Mouse (Mus musculus) heart, adult 10 weeks (tissue): ENCODE measurements around the gene Ndufc2. TPM values are rescaled to one million over a fixed set of nuclear protein-coding genes. Genes with fewer than 3 reads are reported as not detected.

Experiments used
- polyA plus RNA-seq: library from polyadenylated mRNA; stranded (reverse); fragments of 350-450 nt; fragmentation: Illumina TruSeq; extraction: RNeasy Lipid Tissue Mini Kit (QIAGEN cat#74804); gene quantifications from one replicate; pipeline ENCODE4 v1.2.3, GENCODE M21; 2014; ENCODE audit warnings: low read depth, low replicate concordance

The Ndufc2 gene
- 501 TPM for polyA plus RNA-seq

DNA sequence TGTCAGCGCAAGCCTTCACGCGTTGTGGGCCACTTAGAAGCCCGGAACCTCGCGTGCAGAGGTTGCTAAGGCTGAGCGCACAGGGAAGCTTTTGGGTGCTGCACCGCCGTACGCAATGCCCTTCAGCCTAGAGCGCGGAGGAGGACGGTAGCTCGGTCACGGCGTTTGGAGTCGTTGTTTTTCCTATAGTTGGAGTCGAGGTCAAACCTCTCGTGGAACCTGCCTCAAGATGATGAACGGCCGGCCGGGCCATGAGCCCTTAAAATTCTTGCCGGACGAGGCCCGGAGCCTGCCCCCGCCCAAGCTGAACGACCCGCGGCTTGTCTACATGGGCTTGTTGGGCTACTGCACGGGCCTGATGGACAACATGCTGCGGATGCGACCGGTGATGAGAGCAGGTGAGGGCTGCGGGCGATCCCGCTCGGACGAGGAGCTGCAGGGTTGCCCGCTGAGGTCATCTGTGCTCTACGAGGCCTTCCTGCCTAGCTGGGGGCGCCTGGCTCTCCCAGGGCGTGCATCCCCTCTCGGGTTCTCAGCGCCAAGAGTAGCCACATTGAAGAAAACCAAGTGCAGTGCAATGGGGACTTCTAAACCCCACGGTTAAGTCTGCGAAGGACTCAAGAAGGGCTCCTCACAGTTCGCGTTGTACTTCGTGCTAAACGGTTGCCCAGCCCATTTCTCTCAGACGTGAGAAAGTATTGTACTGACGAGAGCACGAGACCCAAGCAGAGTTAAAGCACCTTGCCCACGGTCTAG, at the start of gene Ndufc2:
Gene Ndufc2 (plus strand): TSS at position 44 of the 756 bp plus-strand sequence.

DNA sequence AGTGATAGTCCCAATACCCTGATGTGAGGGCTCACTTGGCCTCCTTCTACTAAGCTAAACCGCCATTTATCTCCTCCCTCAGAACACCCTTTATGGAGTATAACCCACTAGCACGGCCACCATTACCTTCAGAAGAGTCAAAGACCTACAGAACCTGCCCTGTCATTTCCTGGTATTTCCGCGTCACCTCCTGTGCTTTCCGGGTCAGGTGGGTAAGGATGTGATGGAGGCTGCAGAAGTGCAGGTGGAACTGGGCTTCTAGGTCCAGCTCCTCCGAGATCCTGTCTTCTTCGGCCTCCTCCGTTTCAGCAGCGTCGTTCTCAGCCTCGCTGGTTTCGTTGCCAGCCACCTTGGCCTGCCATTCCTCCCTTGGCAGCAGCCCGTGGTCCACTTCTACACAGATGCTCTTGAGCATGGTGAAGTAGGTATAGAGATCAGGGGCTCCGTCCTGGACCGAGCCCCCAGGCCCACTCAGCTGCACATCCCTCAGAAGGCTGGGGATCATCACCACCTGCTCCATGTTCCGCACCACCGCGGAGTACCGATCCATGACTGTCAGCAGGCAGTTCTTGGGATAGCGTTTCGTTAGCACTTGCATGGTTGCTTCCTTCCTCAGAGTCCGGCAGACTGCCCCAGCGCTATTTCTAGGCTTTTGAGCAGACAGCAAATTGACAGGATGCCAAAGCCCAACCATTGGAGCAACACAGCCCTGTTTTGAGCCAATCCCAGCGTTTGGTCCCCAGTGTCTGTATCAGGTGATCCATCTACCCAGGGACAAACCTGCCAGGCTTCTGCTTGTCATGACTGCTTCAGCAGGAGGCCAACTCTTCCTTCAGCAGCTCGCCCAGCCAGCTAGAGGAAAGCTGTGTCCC, 17.3 kb downstream of the Ndufc2 start, which contains the start of gene Thrsp:
Gene Thrsp (minus strand): TSS at position 825 of the 872 bp plus-strand sequence.

DNA sequence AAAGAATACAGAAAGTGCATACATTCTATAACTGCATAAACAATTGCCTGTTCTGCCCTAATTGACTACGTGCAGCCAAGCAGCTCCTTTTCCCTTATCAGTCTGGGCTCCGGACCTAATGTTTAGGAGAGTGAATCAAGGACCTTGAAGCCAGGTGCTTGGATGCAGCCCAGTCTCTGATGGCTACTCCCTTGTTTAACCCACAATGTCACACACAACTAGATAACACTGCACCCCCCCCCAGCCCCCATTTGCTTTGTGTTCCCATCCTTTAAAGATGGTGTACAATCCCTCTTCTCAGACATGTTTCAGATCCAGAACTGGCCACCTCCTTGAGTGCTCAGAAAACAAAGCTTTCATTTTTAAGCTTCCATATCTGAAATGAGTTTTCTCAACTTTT, 51.2 kb downstream of the Ndufc2 start, which contains the start of gene Kctd14:
Gene Kctd14 (plus strand): TSS at position 301 of the 400 bp plus-strand sequence.

Other genes with a start within 250 kb of the Ndufc2 start
- gene Usp35, start 68.0 kb upstream of the Ndufc2 start, polyA plus RNA-seq = 2.0 TPM
- 4.6 TPM for gene Kctd21, start 67.7 kb upstream of the Ndufc2 start, polyA plus RNA-seq
- gene Alg8, start 28.4 kb upstream of the Ndufc2 start, polyA plus RNA-seq = 6.2 TPM
- gene Thrsp, start 17.7 kb downstream of the Ndufc2 start, polyA plus RNA-seq = 44.0 TPM
- gene Kctd14, start 51.3 kb downstream of the Ndufc2 start, polyA plus RNA-seq = 0.18 TPM
- 50.2 TPM for gene Ints4, start 81.0 kb downstream of the Ndufc2 start, polyA plus RNA-seq
- gene Aamdc, start 179.5 kb downstream of the Ndufc2 start, polyA plus RNA-seq = 113 TPM
- gene Rsf1, start 179.9 kb downstream of the Ndufc2 start, polyA plus RNA-seq = 5.7 TPM